Mouse (Mus musculus): ENCODE data around the gene Nfyb.

DNA sequence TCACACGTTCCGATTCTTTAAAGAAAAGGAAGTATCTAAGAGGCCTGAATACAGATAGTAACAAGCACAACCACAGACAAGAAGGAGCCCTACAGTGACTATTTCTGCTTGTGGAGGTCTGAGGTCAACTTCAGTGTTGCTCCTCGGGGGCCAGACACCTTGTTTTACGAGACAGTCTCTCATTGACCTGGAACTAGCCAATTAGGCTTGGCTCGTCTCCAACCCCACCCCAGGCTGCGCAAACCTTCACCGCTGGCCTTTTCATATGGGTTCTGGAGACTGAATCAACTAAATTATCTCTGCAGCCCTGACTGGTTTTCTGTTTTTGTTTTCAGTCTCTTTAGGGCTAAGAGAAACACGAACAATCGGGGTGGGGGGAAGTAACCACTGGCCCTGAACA lies 6.6 kb downstream of the Nfyb start:
- TF ChIP-seq GATA1 (IDR thresholded peaks at IDR 0.05; ENCODE audit: borderline replicate concordance, low read length): no peak
- TF ChIP-seq FLI1 (IDR thresholded peaks at IDR 0.05; ENCODE audit: low read length): no peak

Data from megakaryocyte, embryonic 14.5 days (primary cell).